Mouse (Mus musculus) retina, postnatal 1 day (tissue): ENCODE results near the gene Tgm3.
A peak's percentile ranks its signal among the peaks of the same experiment; 100 is the strongest.

Experiments used
- DNase-seq: peaks from one replicate; pipeline ENCODE4 v3.0.0-alpha.2; 2012

Gene Tgm3

GRCm38 (mm10) chr2:130012026-130012425 lies at the start of gene Tgm3:
Gene Tgm3, plus strand, starts transcription at chr2:130012349.
- no peak for DNase-seq

DNA sequence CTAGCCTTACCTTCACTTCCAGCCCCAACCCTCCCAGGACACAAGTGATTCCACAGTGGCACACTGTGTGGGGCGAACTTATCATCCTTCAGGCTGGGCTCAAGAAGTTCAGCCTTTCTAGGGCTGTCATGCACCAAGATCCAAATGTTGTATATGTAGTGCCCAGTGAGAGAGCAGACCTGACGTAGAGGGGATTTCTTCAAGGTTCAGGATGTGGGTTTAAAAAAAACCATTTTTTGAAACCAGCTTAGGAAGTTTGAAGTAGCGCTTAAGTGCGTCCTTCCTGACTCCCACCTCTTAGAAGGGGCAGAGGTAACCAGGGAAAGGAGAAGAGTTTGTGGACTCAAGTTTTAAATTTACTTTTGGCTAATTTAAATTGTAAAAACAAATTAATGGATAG lies 31.5 kb upstream of the Tgm3 start:
- DNase-seq = no peak

- no peak for DNase-seq
Measured at GRCm38 (mm10) chr2:129987527-129988045, 24.6 kb upstream of the Tgm3 start.

DNA sequence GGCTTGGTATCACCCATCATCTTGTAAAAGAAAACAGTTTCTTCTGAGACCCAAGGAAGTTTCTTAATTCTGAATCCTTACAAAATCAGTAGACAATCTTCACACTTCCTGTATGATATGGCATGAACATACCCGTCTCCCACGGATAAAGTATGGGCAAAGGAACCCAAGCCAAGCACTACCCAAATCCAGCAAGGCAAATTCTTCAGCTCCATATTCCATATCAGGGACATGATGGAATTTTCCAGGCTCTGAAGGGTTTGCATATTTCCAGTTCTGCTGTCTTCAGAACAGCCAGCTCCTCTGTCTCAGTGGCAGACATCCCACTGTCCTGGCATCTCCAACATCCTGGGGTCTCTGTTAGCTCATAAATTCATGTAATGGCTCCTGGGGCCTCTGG lies 22.5 kb upstream of the Tgm3 start:
- no peak for DNase-seq

DNA sequence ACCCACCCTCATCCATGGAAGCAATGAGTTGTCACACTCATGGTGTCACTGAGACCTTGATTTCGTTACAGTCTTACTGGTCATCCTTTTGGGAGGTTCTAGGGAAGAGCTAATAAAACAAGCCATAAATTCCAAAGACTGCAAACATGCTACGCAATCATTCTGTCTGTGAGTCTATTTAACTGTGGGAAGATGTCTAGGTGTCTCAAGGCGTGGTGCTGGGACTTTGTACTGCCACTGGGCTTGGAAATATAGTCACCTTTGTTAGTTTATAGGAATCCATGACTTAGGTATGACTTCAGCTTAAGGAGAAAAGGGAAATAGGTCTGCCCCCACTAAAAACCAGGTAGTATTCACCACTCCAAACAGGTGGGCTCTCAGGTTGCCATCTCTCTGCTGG lies 17.7 kb upstream of the Tgm3 start:
- no peak for DNase-seq

- no peak for DNase-seq
Measured at GRCm38 (mm10) chr2:129998476-129998875, 13.7 kb upstream of the Tgm3 start.

GRCm38 (mm10) chr2:129999296-129999695 lies 12.9 kb upstream of the Tgm3 start:
- no peak for DNase-seq

GRCm38 (mm10) chr2:130000601-130001000 lies 11.5 kb upstream of the Tgm3 start:
- DNase-seq = no peak

GRCm38 (mm10) chr2:130004046-130004445 lies 8.1 kb upstream of the Tgm3 start:
- DNase-seq = no peak

GRCm38 (mm10) chr2:130009371-130009770 lies 2.8 kb upstream of the Tgm3 start:
- DNase-seq = no peak

DNA sequence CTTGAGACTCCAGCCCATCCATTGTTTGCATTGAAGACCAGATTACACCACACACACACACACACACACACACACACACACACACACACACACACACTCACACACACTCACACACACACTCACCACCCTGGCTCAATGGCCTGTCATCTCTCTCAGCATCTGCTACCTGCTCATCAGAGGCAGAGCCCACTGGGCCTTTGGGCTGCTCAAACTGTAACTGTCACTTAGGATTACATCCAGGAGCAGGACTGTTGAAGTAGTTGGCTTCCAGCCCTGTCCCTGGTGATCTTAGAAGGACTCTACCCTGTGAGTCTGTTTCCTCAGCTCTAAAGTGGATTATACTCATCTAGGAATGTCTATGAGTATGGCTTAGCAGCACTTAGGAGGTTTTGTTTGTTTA lies 1.5 kb downstream of the Tgm3 start:
- DNase-seq = peak; percentile 53

DNA sequence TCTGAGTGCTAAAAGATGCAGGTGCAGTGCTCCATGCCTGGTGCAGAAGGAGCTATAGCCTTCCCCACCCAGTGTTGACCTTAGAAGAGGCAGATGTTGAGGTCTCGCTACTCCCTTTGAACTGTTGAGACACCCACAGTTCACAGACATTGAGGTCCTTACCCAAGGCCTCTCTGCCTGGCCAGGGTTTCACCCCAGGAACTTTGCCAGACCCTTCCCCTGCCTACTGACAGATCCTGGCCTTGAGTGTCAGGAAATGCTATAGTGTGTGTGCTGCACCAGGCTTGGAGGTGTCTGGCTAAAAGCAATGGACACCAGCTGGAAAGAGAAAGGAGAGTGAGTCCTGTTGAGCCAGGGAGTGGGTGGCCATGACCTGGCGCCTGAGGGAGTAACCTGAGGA lies 3.0 kb downstream of the Tgm3 start:
- DNase-seq = no peak

- no peak for DNase-seq
Measured at GRCm38 (mm10) chr2:130018084-130018483, 5.9 kb downstream of the Tgm3 start.

- DNase-seq = no peak
Measured at GRCm38 (mm10) chr2:130027890-130028289, 15.7 kb downstream of the Tgm3 start.

- no peak for DNase-seq
Measured at GRCm38 (mm10) chr2:130029826-130030225, 17.7 kb downstream of the Tgm3 start.

- no peak for DNase-seq
Measured at GRCm38 (mm10) chr2:130032661-130033060, 20.5 kb downstream of the Tgm3 start.

DNA sequence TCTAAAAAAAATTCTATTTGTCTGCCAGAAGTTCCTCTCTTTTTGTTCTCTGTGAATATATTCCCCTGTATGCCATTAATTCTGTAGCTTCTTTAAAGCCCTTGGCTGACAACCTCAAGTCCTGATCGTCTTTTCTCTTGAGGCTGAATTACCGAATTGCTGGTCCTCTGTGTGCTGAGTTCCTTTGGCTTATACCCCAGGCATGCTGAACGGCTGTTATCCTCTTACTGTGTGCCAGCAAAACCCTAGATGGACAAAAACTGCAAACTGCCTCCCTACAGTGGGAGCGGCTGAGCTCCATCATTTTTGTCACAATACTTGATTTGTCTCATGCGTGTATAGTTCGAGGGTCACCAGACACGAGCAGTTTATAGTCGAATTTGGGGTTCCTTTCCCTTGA lies 24.7 kb downstream of the Tgm3 start:
- DNase-seq = no peak

- DNase-seq = no peak
Measured at GRCm38 (mm10) chr2:130038971-130039370, 26.8 kb downstream of the Tgm3 start.

DNA sequence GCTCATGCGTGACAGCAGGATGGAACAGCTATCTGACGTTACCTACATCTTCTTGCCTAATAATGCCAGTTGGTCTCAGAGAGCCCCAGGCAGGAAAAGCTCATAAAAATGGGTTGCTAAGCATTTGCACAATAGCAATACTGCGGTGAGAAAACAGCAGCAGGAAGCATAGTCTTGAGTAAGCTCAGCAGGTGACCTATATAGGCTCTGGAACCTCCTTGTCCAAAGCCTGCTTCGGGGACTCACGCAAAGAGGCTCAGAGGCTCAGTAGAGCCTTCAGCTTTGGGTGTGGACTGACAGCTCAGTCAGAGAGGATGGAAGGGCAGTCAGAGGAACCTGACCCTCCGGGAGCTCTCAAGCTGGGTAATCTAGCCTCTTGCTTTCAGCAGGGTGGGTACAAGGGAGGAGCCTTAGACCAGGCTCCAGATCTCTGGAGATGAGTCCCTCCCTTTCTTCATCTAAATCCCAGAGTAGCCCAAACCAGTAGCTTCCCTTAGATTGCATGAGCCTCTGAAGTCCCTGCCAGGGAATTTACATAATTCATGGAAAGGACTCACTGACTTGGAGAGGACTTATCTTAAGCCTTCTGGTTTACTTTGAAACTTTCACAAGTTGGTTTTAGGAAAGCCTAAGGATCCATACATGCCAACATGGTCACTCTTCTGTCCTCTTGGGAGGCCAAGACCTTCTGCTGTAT lies 28.2 kb downstream of the Tgm3 start:
- no peak for DNase-seq

GRCm38 (mm10) chr2:130043835-130044234 lies 31.7 kb downstream of the Tgm3 start:
- DNase-seq = peak; percentile 18

- DNase-seq = no peak
Measured at GRCm38 (mm10) chr2:130047923-130048440, 35.8 kb downstream of the Tgm3 start.

- DNase-seq = no peak
Measured at GRCm38 (mm10) chr2:130048792-130049191, 36.6 kb downstream of the Tgm3 start.

GRCm38 (mm10) chr2:130058149-130058548 lies 46.0 kb downstream of the Tgm3 start:
- DNase-seq = peak; percentile 68

GRCm38 (mm10) chr2:130068228-130068627 lies 56.1 kb downstream of the Tgm3 start:
- peak; percentile 49 for DNase-seq

- DNase-seq = no peak
Measured at GRCm38 (mm10) chr2:130070396-130070795, 58.2 kb downstream of the Tgm3 start.
